Mouse (Mus musculus): ENCODE measurements around the gene Olfr323.

Olfr323 gene

DNA sequence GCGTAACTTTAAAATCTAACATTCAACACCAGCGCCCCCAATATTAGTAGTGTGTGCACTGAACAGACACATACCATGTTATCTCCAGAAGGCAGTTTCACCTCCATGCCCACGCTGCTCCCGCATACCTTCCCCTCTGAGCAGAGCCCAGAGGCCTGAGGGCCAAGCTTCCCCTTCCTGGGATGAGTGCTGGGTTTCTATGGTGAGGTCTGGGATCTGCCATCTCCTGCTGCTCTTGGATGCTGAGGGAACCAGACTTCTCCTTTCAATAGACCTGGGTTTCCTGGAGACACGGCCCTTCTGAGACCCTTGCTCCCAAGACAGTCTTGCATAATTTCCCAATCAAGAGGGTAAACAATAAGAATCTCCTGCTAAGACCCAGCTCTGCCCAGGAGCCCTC lies at the start of gene Olfr323:
Gene Olfr323 (minus strand): TSS at position 101 of the 400 bp plus-strand sequence.
- DNase-seq, result no peak

DNA sequence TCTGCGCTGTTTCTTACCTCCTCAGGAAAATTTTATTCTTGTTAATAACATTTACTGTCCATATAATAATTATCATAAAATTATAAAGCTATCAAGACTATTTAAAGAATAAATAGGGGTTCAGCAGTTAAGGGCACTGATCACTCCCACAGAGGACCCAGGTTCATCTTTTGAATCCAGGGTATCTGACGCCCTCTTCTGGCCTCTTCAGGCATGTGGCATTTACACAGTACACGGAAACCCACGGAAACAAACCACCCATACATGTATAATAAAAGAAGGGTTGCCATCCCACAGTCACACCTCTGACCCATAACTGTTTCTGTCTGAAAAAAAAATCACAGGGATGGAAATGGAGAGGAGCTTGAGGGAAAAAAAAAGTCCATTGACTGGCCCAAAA lies 41.5 kb upstream of the Olfr323 start:
- DNase-seq, result no peak

DNA sequence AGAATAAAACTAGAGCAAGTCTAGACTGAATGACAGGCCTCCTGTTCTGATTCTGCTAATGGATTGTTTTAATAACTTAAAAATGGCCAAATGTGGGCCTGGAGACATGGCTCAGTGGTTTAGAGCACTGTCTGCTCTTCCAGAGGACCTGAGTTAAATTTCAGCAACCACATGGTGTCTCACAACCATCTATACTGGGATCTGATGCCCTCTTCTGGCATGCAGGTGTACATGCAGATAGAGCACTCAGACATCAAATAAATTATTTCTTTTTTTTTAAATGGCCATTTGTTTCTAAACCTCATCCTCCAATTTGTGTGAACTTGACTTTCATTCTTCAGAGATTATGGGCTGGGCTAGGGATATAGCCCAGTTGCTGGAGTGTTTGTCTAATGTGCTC lies 39.0 kb upstream of the Olfr323 start:
- no peak for DNase-seq

DNA sequence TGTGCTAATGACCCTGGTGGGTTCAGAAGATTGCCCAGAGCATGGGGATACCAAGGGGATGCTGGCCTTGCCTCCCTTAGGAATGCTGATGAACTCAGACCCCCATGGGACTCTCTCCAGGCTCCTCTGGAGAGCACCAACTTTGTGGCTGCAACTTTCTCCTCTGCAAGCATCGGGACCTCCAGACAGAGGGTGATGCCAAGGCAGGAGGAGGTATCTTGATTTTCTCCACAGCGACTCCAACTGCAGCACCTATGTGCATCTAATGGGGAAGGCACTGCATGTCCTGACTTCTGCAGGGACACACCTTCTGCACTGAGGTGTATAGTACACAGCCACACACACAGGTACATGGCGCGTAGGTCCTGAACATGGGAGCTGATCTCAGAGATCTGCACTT lies 28.3 kb upstream of the Olfr323 start, which contains the start of gene Olfr322:
Gene Olfr322 (plus strand): TSS at position 187 of the 400 bp plus-strand sequence.
- no peak for DNase-seq

DNA sequence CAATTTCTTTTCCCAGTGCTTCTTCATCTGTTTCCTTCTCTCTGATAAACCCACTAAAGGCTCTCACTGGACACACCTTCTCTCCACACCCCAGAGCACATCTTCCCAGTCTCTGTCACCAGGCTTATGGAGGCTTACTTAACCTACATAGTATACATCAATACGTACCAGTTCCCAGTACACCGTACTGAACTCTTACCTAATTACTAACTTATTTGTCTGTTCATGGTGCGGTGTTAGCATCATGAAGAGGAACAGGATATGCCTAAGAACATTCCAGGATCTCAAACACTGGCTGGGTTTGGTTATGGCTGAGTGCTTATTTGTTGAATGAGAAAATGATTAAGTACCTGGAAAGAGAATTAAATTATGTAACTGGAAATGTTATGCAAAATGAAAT lies 24.9 kb upstream of the Olfr323 start:
- no peak for DNase-seq

DNA sequence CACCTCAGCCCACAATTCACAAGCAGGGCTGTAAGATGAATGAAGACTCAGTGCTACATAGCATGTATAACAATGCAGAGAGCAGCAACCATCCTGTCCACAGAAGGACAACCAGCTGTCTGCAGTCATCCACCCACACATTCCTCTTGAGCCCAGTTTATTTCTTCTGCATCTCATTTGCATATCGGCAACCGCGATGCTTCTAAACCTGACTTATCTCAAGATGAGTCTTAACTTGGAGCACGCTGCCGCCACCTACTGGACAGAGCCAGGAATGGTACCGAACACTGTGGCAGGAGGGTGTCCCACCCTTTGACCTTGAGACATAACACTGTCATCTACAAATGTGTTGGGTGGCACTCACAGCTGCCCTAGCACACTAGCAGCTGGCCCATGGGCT lies 13.0 kb upstream of the Olfr323 start:
- peak; percentile 4 to 5 for DNase-seq

DNA sequence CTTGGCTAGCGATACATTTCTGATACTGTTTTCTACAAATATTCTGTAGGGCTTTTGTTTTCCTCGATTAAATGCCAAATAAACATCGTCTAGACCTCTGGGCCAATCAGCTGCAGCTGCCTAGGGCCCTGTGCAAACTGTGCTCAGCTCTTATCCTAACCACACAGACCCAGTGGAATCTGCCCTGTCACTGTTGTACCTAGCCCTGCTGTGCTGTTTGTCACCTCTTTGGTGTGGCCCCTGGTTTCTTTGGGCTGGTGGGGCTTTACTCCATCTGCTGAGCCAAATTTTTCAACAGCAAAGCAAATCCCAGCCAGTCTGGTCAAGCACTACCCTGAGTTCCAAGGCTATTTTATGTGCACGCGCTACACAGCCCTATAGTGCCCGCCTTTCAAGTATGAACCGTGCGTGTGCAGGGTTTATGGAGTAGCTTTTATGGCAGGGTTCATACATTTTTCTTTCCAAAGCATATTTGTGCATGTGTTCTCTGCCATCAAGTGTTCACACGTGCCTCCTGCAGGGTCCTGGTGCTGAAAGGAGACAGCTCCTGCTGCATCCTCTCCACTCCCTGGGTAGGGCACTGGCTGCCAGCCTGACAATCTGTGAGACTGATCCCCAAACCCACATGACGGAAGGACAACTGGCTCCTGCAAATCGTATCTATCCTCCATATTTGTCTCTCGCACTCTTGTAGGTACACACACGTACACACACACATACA lies 11.5 kb upstream of the Olfr323 start:
- DNase-seq, result no peak

DNA sequence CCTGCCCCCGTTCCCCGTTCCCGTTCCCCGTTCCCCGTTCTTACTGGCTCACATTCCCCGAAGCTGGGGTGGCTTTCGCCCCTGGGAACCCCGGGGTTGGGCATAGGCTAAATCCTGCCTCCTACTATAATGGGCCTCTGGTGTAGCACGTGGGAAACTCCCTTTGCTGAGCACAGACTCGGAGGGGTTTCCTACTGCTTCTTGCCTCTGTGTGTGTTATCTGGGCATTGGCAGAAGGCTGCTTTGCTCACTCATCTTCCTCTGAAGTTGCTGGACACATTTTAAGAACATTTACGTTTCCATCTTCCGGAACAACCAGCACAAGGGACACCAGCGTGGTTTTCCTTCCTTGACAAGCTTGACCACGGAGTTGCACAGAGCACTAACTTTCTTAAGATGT lies 10.8 kb upstream of the Olfr323 start:
- DNase-seq, result no peak

DNA sequence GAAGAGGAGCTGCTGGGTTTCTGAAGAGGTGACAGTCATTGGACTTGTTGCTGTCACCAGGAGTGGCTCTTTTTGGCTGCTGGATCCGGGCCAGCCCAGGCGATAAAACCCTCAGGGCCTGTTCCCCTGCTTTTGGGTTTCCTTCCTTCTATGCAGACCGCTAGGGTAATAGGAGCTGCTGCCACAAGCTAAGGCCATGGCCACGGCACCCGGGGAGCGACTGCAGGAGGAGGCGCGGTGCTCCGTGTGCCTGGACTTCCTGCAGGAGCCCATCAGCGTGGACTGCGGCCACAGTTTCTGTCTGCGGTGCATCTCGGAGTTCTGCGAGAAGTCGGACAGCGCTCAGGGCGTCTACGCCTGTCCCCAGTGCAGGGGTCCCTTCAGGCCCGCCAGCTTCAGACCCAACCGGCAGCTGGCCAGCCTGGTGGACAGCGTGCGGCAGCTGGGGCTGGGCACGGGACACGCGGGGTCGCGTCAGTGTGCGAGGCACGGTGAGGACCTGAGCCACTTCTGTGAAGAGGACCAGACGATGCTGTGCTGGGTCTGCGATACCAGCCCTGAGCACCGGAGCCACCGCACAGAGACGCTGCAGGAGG lies 10.1 kb upstream of the Olfr323 start, which contains the start of gene Trim58:
Gene Trim58 (plus strand): TSS at position 194 of the 596 bp plus-strand sequence.
- peak; percentile 6 for DNase-seq

DNA sequence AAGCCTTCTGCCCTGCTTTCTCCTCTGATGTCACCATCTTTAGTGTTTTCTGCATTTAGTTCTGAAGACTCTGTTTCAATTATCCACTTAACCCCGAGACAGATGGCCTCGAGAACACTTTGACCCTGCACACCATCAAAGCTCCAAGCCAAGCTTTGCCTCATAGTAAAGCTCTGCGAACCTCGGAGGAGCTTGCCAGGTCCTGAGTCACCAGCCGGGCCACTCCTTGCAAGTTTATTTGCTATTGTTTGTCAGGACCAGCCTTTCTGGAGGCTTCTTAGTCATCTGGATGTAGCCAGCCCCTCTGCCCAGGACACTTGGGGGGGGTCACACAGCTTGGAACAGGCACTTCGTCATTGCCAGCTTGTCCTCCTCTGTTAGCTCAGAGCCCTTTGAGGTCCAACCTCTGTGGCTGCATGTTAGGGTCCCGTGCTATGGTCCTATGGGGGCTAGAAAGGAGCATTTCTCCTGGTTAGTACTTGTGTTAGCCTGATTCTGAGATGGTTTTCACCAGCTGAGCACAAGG lies 7.9 kb upstream of the Olfr323 start:
- DNase-seq, result no peak

DNA sequence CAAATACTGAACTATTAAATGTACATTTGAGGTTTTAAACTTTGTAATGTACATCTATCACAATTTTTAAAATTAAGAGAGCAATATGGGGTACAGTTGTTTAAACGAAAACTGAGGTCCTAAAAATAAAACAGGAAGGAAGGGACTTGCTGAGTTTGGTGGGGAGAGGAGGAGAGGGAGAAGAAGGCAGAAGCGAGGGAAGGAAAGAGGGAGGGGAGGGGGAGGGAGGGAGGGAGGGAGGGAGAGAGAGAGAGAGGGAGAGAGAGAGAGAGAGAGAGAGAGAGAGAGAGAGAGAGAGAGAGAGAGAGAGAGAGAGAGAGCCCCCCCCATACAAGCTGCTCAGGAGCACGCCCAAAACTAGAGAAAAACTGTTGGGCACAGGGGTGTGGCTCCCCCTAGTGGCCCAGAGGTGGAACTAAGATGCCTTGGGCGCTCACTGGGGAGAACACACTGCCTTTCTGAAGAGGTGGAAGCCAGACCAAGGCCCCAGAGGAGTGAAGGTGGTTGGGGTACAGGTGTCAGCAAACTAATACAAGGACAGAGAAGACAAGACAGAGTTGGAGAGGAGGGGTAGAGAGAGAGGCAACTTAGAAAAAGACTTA lies 6.2 kb upstream of the Olfr323 start:
- peak; percentile 15 to 17 for DNase-seq

DNA sequence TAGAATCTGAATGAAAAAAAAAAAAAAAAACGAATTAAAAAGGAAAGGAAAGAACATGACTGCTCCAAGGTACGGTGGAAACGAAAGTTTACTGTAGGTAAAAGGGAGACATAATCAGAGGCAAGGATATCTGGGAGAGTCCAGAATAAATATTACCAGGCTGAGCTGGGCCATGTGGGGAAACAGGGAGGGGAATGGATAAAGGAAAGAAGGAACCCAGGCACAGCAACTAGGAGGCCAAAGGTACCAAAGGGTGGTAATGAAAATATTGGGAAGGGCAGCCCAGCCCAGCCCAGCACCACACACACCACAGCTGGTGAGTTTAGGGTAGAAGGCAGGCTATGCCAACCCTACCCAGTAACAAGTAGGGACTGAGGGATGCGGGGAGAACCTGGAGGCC lies 4.6 kb upstream of the Olfr323 start:
- DNase-seq, result no peak

DNA sequence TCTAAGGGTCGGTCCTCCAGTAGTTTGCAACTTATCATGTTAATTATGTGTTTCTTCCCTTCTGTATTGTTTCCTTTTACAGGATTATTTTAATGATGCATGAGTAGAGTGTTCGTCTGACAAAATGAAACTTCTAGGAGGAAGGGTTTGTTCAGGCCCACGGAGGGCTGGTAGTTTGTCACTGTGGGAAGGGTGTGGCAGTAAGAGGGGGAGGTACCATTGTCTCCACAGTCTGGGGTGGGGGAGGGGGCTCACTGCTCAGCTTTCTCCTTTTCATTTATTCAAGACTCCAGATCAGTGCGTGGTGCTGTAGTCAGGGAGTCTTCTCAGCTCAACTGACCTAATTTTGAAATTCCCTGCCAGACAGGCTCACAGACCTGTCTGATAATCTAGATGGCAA lies 4.2 kb downstream of the Olfr323 start:
- DNase-seq, result no peak

DNA sequence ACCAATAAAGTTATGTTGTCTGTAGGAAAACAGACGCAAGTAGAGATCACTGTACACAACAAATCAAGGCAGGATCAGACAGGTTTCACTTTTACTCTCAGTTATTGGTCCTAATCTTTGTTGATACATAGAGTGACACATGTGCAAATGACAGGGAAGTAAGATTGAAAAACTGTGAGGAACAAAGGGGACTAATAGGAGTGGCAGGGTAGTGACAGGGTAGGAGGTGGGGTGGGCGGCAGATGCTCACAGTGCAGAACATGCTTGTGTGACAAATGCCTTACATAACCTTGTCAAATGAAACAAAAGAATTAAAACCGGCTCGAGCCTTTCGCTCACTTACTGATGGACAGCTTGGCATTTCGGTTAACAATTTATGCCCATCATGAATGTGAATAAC lies 11.5 kb downstream of the Olfr323 start:
- DNase-seq, result no peak

DNA sequence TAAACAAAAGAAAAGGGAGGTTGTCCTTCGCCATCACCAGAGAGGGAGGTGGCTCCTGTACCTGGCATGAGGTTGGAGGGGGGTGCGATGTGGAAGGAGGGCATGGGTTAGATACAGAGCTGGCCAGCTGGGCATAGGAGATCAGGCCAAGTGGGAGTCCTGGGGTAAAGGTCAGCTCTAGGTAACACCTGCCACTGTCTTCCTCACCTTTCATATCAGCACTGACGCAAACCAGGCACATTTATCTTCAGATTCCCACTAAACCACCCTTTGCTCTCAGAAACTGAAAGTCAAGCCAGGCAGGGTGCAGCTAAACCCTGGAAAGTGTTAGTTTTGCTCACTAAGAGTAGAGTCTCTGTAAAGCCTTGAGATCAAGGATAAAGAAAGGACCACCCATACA lies 11.9 kb downstream of the Olfr323 start:
- no peak for DNase-seq

DNA sequence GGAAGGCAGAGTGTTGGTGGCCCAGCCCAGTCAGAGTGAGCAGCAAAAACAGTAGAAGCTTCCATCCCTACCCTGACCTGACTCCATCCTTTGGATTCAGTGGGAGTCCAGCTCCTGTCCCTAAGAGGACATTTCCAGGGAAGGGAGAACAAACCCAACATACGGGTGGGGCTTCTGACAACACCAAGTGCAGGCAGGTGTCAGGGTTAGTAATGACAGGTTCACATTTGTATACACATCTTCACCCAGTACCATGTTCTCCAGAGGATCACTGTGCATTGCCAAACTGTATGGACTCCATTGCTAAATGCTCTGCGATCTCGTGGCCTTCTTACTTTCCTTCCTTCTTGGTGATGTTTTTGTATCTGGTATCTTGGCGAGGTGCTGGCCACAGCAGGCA lies 14.3 kb downstream of the Olfr323 start, which contains the start of gene 2210407C18Rik:
Gene 2210407C18Rik (minus strand): TSS at position 101 of the 400 bp plus-strand sequence.
- no peak for DNase-seq

DNA sequence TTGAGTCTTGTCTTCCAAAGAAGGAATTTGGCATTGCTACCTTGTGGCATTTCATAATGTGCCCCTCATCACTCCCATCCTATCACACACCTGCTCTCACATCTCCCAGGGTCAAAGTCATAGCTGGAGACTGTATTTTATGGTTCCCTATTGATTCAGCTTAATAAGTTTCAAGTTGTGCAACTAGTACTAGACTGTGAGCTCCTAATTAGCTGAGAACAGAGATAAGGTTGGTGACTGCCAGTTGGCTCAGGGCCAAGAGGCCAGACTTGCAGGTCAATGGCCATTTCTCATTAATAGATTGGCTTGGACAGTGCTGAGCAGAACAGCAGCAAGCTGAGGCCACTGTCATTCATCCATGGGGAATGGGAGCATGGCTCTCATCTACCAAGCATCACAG lies 15.8 kb downstream of the Olfr323 start:
- DNase-seq, result peak in 1 of 2 experiments; percentile 7

DNA sequence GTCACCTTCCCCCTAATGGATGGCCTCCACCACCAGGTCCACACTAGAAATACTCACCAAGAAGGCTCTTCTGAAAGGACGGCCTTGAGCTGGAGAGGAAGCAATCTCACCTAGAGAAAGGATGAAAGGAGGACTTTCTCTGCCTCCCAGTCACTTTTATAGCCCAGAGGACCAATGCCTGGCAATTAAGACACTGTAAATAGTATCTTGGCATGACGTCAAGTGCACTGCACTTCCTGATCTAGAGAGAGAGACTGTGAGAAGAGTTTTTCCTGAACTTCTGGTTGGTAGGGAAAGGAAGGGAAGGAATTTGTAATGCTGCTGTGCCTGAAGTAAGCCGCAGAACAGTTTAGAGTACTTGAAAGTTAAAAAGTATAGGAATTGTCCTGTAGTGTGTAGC lies 16.9 kb downstream of the Olfr323 start:
- DNase-seq, result no peak

DNA sequence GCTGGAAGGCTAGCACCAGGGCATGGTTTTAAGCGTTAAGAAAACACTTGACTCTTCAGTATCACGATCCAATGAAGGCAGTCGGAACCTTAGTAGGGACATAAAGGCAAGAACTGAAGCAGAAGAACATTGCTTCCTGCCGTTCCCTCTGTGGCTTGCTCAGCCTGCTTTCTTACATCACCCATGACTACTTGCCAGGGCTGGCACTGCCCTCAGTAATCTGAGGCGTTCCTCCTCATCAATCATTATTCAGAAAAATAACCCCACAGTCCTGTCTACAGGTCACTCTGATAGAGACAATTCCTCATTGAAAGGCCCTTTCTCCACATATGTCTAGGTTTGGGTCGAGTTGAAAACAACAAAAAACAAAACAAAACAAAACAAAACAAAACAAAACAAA lies 23.3 kb downstream of the Olfr323 start:
- DNase-seq, result no peak

DNA sequence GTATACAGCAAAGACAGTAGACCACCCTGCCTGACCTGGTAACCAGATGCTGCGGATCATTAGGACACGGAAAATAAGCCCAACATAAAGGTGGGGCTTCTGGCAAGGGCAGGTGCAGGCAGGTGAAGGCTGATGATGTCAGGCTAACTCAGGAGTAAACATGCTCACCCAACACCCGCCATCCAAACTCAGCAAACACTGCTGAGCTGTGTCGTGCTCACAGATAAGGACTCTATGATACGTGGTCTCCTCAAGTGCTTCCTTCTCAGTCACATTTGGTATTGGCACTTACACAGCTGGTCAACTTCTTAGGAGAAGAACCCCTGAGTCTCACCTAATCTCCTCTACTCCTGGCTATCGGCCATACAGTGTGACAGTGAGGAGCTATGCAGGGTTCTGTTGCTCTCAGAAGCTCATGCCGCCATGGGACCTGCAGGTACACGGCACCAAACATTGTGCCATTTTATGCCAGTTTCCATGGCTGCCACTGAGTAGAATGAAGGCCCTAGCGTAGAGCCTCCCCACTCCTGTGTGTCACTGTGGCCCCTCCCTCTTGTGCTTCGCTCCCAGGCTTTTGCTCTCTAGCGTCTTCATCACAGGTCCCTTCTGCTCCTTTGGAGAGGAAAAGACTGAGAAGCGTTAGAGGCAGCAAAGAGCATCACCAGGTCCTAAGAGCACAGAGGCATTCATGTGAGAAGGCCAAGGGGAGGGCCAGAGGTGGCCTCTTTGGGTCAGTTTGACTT lies 24.0 kb downstream of the Olfr323 start:
- no peak for DNase-seq

DNA sequence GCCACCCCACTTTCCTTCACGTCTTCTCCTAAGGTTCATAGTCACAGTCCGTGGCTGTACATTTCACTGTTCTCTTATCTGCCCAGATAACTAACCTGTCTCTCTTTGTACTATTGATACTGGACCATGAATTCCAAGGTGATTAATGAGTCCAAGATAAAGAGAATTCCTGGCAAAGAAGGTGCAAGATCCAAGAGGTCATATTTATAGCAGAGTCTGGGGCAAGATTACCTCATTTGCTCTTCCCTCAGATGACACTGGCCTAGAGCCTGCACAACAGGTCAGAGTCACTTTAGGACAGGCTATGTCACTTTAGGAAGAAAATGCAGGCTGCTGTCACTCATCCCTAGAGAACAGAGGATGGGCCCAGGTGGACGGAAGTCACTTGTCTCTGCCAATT lies 25.1 kb downstream of the Olfr323 start:
- DNase-seq, result no peak

DNA sequence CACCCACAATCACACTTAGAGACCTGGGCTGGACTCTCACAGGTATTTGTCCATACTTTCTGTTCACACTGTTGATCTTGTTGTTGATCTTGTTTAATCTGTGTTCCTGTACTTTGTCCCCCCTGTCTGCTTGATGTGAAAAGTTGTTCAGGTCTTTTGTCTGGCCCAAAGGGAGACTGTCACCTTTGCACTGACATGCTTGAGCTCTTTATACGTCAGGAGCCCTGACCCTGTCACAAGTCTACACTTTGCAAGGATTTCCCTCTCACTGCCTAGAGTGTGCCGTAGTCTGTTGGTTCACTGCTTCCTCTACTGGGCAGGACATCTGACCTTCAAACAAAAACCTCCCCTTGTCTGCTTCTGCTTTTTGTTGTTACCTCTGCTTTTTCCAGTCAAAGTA lies 25.6 kb downstream of the Olfr323 start:
- no peak for DNase-seq
